Mouse (Mus musculus): ENCODE measurements at regions not wholly inside any gene's neighbourhood (a gene's known extent, or its start where the extent isn't known, plus 50 kb on each side); places are given as distances from the start of the nearest gene placed in this dataset.

DNA sequence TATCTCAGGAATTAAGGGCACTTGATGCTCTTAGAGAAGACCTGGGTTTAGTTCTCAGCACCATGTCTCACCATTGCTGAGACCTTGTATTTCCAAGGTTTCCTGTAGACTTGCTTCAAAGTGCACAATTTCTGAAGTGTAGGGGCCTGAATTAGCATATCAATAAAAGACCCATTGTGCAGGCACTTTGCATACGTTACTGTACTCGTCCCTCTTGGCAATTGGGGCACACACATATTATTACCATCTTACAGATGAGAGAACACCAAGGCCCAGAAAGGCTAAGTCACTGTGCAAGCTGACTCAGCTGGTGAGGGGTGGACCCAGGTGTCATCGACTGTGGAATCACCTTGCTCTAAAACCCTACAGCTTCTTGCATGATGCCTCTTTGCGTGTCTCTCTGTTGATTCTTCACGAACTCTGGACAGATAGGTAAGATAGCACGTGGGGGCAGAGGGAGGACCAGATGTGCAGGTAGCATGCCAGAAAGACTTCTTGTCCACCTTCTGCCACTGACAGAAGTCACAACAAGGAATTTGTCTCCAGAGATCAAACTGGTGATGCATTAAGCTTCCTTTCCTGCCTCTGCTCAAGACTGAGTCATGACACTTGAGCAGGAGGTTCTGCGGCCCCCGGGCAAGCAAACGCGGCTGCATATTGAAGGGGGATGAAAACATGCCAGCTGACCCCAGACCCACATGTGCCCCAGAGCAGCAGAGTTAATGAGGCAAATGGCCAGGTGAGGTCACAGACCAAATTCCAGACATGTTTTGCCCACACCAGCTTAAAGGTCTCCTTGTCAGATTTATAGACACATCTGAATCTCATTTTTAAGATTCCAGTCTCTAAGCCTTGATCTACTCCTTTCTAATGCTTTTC is 167.7 kb upstream of the Tut7 start:
- Histone ChIP-seq H3K4me1 (replicated peaks; ENCODE audit: control insufficient read depth, insufficient read depth, low read length) (no peaks in the 10 kb centered on the region), H3K4me2 (no peak overlapping the region), H3K4me3 (ENCODE audit: low read depth, low read length) (no peak overlapping the region), H3K27ac (ENCODE audit: low read depth, low read length) (no peak overlapping the region), H3K27me3 (replicated peaks; ENCODE audit: control insufficient read depth, insufficient read depth, low read length) (no peaks in the 10 kb centered on the region), H3K9me3 (ENCODE audit: control insufficient read depth, low read length) (no peaks in the 10 kb centered on the region), H3K9ac (ENCODE audit: low read depth, low read length) (no peak overlapping the region), H3K36me3 (ENCODE audit: control insufficient read depth, insufficient read depth, low read length) (no peaks in the 10 kb centered on the region)
- no peak for DNase-seq (ENCODE audit: low spot score)
- 65% methylated on average over 10 of the region's 10 CpGs for WGBS
- no peak for ATAC-seq (replicated peaks; ENCODE audit: low FRiP score)

DNA sequence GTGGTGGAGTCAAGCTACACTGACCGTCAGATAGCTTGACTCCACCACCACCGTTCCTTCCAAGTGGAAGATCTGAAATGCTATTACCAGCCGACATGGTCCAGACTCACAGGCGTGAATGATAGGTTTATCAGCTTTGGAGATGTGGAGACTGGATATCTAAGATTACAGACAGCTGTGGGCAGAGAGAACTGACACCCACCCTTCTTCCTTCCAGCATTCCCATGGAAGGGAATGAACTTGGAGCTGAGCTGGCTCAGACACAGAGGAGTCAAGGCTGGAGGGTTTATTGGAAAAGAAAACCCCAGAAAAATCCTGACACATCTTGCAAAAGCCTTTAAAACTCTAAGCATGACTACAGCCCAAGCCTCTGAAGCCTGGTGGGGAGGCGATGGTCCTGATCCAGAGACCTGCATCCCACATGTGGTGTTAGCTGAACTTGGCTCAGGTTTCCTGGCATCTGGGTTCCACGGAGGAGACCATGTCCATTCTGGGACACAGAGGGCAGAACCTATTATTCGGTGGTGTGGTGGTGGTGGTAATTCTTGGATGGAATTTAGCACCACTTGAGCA is 165.5 kb upstream of the Tut7 start:
- H3K4me1 ChIP-seq (replicated peaks; ENCODE audit: control insufficient read depth, insufficient read depth, low read length), result no peaks in the 10 kb centered on the region
- H3K4me3 ChIP-seq (ENCODE audit: low read depth, low read length), result no peak overlapping the region
- H3K27me3 ChIP-seq (replicated peaks; ENCODE audit: control insufficient read depth, insufficient read depth, low read length), result no peaks in the 10 kb centered on the region
- no peak overlapping the region for H3K4me2 ChIP-seq
- H3K27ac ChIP-seq (ENCODE audit: low read depth, low read length), result no peak overlapping the region
- 50% methylated on average over 7 of the region's 7 CpGs for whole genome bisulfite sequencing
- no peak for ATAC-seq (replicated peaks; ENCODE audit: low FRiP score)
- H3K9me3 ChIP-seq (ENCODE audit: control insufficient read depth, low read length), result no peaks in the 10 kb centered on the region
- no peak overlapping the region for H3K9ac ChIP-seq (ENCODE audit: low read depth, low read length)
- DNase-seq (ENCODE audit: low spot score), result no peak
- no peaks in the 10 kb centered on the region for H3K36me3 ChIP-seq (ENCODE audit: control insufficient read depth, insufficient read depth, low read length)

DNA sequence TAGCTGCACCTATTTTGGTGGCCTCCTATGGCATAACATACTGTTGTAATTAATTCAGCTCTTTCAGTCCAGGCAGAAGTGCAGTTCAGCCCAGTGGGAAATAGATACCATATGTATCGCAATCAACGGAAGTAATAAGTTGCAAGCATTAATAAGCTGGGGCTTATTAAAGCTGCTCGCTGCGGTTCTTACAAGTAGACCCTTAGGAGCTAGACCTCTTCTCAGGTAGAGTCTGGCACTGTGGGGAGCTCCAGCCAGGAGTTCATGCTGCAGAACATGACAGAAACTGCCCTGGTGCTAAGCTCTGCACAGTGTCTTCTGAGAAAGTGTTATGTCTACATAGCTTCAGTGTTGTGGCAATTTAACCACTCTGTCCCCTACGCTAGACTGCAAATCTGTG is 153.5 kb upstream of the Tut7 start:
- ATAC-seq (replicated peaks; ENCODE audit: low FRiP score), result no peak
- no peak overlapping the region for H3K4me2 ChIP-seq
- no peaks in the 10 kb centered on the region for H3K4me1 ChIP-seq (replicated peaks; ENCODE audit: control insufficient read depth, insufficient read depth, low read length)
- H3K36me3 ChIP-seq (ENCODE audit: control insufficient read depth, insufficient read depth, low read length), result no peaks in the 10 kb centered on the region
- DNase-seq (ENCODE audit: low spot score), result no peak
- no peak overlapping the region for H3K4me3 ChIP-seq (ENCODE audit: low read depth, low read length)
- 91% methylated on average over 5 of the region's 5 CpGs for WGBS
- H3K9me3 ChIP-seq (ENCODE audit: control insufficient read depth, low read length), result no peaks in the 10 kb centered on the region
- no peak overlapping the region for H3K27ac ChIP-seq (ENCODE audit: low read depth, low read length)
- H3K9ac ChIP-seq (ENCODE audit: low read depth, low read length), result no peak overlapping the region
- H3K27me3 ChIP-seq (replicated peaks; ENCODE audit: control insufficient read depth, insufficient read depth, low read length), result peaks cover 8% of the 10 kb centered on the region; the same call in 1 of the 2 replicates

DNA sequence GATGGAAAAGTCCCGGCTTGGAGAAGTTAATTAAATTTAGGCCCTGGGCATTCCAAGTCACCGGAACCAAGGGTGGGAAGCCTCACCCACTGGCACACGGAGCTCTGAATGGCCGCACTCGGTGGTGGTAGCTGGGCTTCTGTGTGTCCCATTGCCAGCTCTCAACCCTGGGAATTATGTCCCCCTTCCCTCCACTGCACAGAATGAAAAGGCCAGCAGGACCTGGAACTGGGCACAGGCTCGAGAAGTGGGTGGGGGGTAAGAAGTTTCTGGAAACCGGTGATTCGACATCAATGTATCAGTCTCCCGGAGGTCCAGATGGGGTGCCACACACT is 149.1 kb upstream of the Tut7 start:
- ATAC-seq (replicated peaks; ENCODE audit: low FRiP score) (no peak), DNase-seq (ENCODE audit: low spot score) (no peak)
- WGBS, result 63% methylated on average over 9 of the region's 9 CpGs
- H3K9ac ChIP-seq (ENCODE audit: low read depth, low read length), result no peak overlapping the region
- no peaks in the 10 kb centered on the region for H3K4me1 ChIP-seq (replicated peaks; ENCODE audit: control insufficient read depth, insufficient read depth, low read length)
- no peak overlapping the region; the same call in 1 of the 2 replicates for H3K4me2 ChIP-seq
- H3K27ac ChIP-seq (ENCODE audit: low read depth, low read length), result no peak overlapping the region
- peaks cover 18% of the 10 kb centered on the region for H3K27me3 ChIP-seq (replicated peaks; ENCODE audit: control insufficient read depth, insufficient read depth, low read length)
- H3K9me3 ChIP-seq (ENCODE audit: control insufficient read depth, low read length), result no peaks in the 10 kb centered on the region
- H3K4me3 ChIP-seq (ENCODE audit: low read depth, low read length), result no peak overlapping the region
- no peaks in the 10 kb centered on the region for H3K36me3 ChIP-seq (ENCODE audit: control insufficient read depth, insufficient read depth, low read length)

DNA sequence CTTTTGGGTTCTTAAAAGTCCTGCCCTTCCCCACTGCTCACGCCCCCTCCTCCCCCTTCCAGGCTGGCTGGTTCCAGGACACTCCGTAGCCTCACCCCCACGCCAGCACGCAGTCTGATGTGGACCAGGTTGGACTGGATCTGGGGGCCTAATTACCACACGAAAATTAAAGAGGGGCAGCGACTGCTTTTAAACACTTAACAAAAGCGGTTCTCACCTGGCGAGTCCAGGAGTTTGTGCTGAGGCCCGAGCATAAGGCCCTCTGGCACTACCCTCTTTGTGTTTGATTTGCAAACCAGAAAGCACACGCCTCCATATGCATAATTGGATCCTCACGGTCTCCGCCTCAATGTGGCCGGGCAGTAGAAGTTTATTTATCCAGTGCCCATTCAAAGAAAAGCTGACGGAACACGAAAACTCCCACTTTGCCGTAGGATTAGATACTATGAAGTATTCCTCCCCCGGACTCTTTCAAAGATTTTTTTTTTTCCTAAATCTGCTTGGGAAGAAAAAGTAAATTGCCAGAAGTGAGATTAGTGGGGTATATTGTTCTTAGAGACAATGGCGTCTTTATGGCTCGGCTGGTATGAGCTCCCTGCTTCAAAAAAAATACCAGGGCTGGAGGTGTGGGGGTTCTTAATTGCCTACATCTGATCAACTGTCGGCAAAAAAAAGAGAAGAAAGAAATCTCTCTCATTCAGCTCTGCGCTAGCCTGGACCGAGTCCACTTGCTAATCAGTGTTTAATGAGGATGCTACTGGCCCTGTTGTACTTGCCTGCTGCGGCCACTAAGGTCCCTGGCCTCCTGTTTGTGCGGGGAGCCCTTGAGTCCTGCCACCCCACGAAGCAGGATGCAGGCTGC is 148.5 kb upstream of the Tut7 start:
- 16% methylated on average over 25 of the region's 25 CpGs for WGBS
- H3K27ac ChIP-seq (ENCODE audit: low read depth, low read length), result no peak overlapping the region
- peak; percentile 46 for DNase-seq (ENCODE audit: low spot score)
- H3K36me3 ChIP-seq (ENCODE audit: control insufficient read depth, insufficient read depth, low read length), result no peaks in the 10 kb centered on the region
- H3K27me3 ChIP-seq (replicated peaks; ENCODE audit: control insufficient read depth, insufficient read depth, low read length), result peaks cover 18% of the 10 kb centered on the region
- peak overlapping the region; percentile 53 for H3K4me2 ChIP-seq
- ATAC-seq (replicated peaks; ENCODE audit: low FRiP score), result no peak
- H3K9me3 ChIP-seq (ENCODE audit: control insufficient read depth, low read length), result no peaks in the 10 kb centered on the region
- no peak overlapping the region for H3K9ac ChIP-seq (ENCODE audit: low read depth, low read length)
- 0 out of 2 replicates have a peak overlapping the region, but pooled peaks have one; percentile 17 for H3K4me3 ChIP-seq (ENCODE audit: low read depth, low read length)
- H3K4me1 ChIP-seq (replicated peaks; ENCODE audit: control insufficient read depth, insufficient read depth, low read length), result no peaks in the 10 kb centered on the region

DNA sequence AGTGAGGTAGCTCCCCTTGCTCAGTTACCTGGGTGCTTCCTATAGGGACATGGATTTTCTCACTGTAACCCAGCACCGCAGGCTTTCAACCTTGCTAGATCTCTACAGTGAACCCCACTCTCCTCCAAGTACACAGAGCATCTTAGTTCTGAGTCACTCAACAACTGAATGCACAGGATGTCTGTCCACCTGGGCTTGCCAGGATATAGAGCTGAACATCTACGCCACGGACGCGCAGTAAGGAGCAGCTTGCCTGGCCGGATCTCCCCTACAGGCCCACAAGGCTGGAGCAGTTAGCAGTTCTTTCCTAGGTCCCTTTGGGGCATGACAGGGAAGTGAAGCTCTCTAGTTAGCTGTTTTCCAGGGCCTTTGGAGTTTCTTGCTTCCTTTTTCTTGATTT is 147.5 kb upstream of the Tut7 start:
- ATAC-seq (replicated peaks; ENCODE audit: low FRiP score) (no peak), DNase-seq (ENCODE audit: low spot score) (no peak)
- H3K9me3 ChIP-seq (ENCODE audit: control insufficient read depth, low read length), result no peaks in the 10 kb centered on the region
- no peak overlapping the region for H3K27ac ChIP-seq (ENCODE audit: low read depth, low read length)
- no peaks in the 10 kb centered on the region for H3K36me3 ChIP-seq (ENCODE audit: control insufficient read depth, insufficient read depth, low read length)
- no peak overlapping the region for H3K4me2 ChIP-seq
- H3K4me1 ChIP-seq (replicated peaks; ENCODE audit: control insufficient read depth, insufficient read depth, low read length), result no peaks in the 10 kb centered on the region
- peaks cover 18% of the 10 kb centered on the region for H3K27me3 ChIP-seq (replicated peaks; ENCODE audit: control insufficient read depth, insufficient read depth, low read length)
- no peak overlapping the region for H3K9ac ChIP-seq (ENCODE audit: low read depth, low read length)
- no peak overlapping the region for H3K4me3 ChIP-seq (ENCODE audit: low read depth, low read length)
- 50% methylated on average over 6 of the region's 6 CpGs for WGBS

DNA sequence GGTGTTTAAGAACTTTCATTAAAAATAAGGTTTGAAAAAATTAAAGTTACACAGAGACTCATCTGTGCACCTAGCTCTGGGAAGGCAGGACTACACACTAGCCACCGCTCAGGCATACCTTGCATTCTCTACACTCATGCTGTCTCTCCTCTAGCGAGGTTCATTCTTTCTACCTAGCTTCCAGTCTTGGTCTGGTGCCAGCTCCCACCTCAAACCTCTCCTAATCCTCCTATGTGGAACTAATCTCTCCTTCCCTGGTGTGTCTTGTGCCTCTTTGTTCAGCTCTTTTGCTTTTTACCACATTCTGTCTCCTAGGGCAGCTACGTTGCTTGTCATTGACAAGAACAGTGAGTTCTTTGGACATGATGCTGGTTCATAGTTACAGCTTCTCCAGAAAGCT is 146.5 kb upstream of the Tut7 start:
- H3K36me3 ChIP-seq (ENCODE audit: control insufficient read depth, insufficient read depth, low read length), result no peaks in the 10 kb centered on the region
- no peak for DNase-seq (ENCODE audit: low spot score)
- H3K9ac ChIP-seq (ENCODE audit: low read depth, low read length), result no peak overlapping the region
- H3K4me2 ChIP-seq, result no peak overlapping the region
- peaks cover 18% of the 10 kb centered on the region for H3K27me3 ChIP-seq (replicated peaks; ENCODE audit: control insufficient read depth, insufficient read depth, low read length)
- WGBS, result 60% methylated on average over 3 of the region's 3 CpGs
- no peak for ATAC-seq (replicated peaks; ENCODE audit: low FRiP score)
- no peak overlapping the region for H3K4me3 ChIP-seq (ENCODE audit: low read depth, low read length)
- no peak overlapping the region for H3K27ac ChIP-seq (ENCODE audit: low read depth, low read length)
- H3K4me1 ChIP-seq (replicated peaks; ENCODE audit: control insufficient read depth, insufficient read depth, low read length), result no peaks in the 10 kb centered on the region
- no peaks in the 10 kb centered on the region for H3K9me3 ChIP-seq (ENCODE audit: control insufficient read depth, low read length)

DNA sequence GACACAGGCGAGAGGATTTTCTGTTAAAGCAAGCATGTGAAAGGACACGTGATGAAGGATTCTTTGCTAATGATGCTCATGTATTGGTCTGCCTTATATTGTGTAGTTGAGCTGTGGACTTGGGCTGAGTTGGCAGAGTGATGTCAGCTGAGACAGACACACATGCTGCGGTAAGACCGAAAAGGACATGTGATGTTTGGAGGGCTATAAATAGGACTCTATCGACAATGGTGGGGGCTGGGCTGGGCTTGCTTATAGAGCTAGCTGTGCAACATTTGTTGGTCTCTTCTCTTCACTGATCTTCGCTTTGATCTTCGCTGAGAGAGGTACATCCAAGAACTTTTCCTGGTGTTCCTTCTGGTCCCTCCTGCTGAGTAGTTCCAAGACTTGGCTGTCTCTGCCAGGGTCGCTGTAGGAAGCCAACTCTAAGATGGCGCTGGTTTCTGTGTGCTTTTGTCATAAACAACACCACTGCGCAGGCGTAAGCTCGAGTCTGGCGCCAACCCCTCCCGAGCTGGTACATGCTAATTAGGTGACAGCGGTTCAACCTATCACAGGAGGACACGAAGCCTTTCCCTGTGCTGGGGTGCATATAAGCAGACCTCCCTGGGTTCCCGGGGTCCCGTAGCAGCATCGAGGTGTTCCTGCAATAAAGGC is 145.8 kb upstream of the Tut7 start:
- Histone ChIP-seq H3K4me1 (replicated peaks; ENCODE audit: control insufficient read depth, insufficient read depth, low read length) (no peaks in the 10 kb centered on the region), H3K4me2 (no peak overlapping the region), H3K9ac (ENCODE audit: low read depth, low read length) (no peak overlapping the region), H3K36me3 (ENCODE audit: control insufficient read depth, insufficient read depth, low read length) (no peaks in the 10 kb centered on the region), H3K27ac (ENCODE audit: low read depth, low read length) (no peak overlapping the region), H3K27me3 (replicated peaks; ENCODE audit: control insufficient read depth, insufficient read depth, low read length) (peaks cover 18% of the 10 kb centered on the region), H3K4me3 (ENCODE audit: low read depth, low read length) (no peak overlapping the region), H3K9me3 (ENCODE audit: control insufficient read depth, low read length) (no peaks in the 10 kb centered on the region)
- DNase-seq (ENCODE audit: low spot score), result no peak
- 81% methylated on average over 19 of the region's 19 CpGs for WGBS
- no peak for ATAC-seq (replicated peaks; ENCODE audit: low FRiP score)
